Mouse (Mus musculus) erythroblast, embryonic 14.5 days (primary cell): Measurements from ENCODE around the gene Epb41. TPM values are rescaled to one million over a fixed set of nuclear protein-coding genes. Genes with fewer than 3 reads are reported as not detected.
A peak's percentile ranks its signal among the peaks of the same experiment; 100 is the strongest.

ENCODE experiments used
- H3K27me3 ChIP-seq: 2 replicates; pipeline ENCODE4 v1.6.1; 2012; ENCODE audit warnings: inconsistent platforms; ENCODE audit not compliant: control insufficient read depth
- H3K36me3 ChIP-seq: 2 replicates; pipeline ENCODE4 v1.6.1; 2012; ENCODE audit warnings: mild to moderate bottlenecking, inconsistent platforms; ENCODE audit not compliant: control insufficient read depth
- H3K4me1 ChIP-seq: 2 replicates; pipeline ENCODE4 v1.6.1; 2012; ENCODE audit warnings: inconsistent platforms; ENCODE audit not compliant: control insufficient read depth
- H3K4me3 ChIP-seq: replicated peaks from 2 replicates; pipeline ENCODE3; 2012; ENCODE audit warnings: moderate library complexity, mild to moderate bottlenecking, inconsistent platforms
- H3K9me3 ChIP-seq: 2 replicates; pipeline ENCODE4 v1.6.1; 2012; ENCODE audit warnings: low read length, inconsistent platforms, mixed read lengths; ENCODE audit not compliant: control insufficient read depth
- GATA1 ChIP-seq: IDR thresholded peaks from 2 replicates; pipeline ENCODE4 v1.6.1; 2012; ENCODE audit warnings: low read length, inconsistent platforms, mixed read lengths
- TAL1 ChIP-seq: IDR thresholded peaks from 3 replicates; pipeline ENCODE4 v1.6.1; 2012; ENCODE audit warnings: low read length, inconsistent platforms, mixed read lengths
- polyA plus RNA-seq: library from polyadenylated mRNA; stranded (reverse); fragments of >175 nt; gene quantifications from 2 replicates; pipeline ENCODE4 v1.2.3, GENCODE M21; 2012

The Epb41 gene
- polyA plus RNA-seq, 1 experiment = 120 TPM

DNA sequence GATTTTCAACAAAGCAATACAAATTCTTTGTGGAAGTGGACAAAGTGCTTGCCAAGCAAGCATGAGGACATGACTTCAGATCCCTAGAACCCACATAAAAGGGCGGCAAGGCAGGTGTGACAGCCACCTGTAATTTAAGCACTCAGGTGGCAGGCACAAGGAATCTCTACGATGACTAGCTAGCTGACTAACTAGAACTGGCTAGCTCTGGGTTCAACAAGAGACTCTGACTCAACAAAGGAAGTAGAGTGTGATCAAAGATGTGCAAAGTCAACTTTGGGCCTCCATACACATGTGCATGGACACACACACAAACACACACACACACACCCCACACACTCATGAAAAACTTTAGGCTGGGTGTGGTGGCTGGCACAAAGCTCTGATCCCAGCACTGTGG is 35.6 kb downstream of the Epb41 start:
- H3K36me3 ChIP-seq = peaks cover 98% of the 10 kb centered on the region
- TF ChIP-seq GATA1 = no peak
- no peak for TF ChIP-seq TAL1
- peak overlapping the region; percentile 10 for H3K4me3 ChIP-seq

DNA sequence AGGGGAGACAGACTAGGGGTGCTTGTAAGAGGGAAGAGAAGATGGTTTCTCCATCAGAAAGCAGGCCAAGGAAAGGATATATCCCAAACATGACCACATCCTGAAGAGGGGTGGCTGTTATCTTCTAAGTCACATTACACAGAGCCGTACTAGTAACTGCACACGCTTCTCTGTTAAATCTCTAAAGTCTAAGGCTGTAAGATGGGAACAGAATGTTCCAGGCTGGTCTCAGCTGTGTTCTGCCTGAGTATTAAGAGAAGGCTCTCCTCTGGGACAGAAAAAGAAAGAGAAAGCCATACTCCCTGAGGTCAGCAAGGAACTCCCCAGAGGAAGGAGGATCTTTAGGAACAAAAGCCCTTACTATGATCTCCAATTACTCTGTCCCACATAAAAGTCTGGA is 36.3 kb downstream of the Epb41 start:
- H3K4me1 ChIP-seq = peaks cover 94% of the 10 kb centered on the region
- TF ChIP-seq GATA1 = no peak
- H3K36me3 ChIP-seq = peaks cover 98% of the 10 kb centered on the region
- H3K9me3 ChIP-seq = no peaks in the 10 kb centered on the region
- H3K27me3 ChIP-seq = no peaks in the 10 kb centered on the region
- H3K4me3 ChIP-seq = no peak overlapping the region

More for the DNA sequence above, 35.6 kb downstream of the Epb41 start:
- Histone ChIP-seq H3K9me3 (no peaks in the 10 kb centered on the region), H3K27me3 (no peaks in the 10 kb centered on the region), H3K4me1 (peaks cover 94% of the 10 kb centered on the region)

DNA sequence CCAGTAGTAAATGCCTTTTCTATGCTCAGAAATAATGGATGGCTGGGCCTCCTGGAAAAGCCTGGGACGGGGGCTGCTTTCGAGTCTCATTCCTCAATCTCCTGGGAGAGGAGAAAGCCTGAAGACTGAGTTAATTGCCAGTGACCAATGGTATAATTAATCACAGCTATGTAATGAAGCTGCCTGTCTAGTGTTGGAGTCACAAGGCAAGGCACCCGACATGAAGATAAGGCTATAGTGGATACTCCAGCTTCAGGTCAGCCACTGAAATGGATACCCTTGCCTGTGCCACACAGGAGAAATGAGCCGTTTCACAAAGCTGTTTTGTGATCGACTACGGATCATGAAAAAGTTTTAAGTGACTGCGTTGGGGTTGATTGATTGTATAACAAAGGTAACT is 37.1 kb downstream of the Epb41 start:
- TF ChIP-seq GATA1 (no peak), TAL1 (no peak)
- H3K4me1 ChIP-seq = peaks cover 94% of the 10 kb centered on the region
- H3K9me3 ChIP-seq = no peaks in the 10 kb centered on the region
- no peak overlapping the region for H3K4me3 ChIP-seq
- H3K36me3 ChIP-seq = peaks cover 98% of the 10 kb centered on the region
- no peaks in the 10 kb centered on the region for H3K27me3 ChIP-seq

DNA sequence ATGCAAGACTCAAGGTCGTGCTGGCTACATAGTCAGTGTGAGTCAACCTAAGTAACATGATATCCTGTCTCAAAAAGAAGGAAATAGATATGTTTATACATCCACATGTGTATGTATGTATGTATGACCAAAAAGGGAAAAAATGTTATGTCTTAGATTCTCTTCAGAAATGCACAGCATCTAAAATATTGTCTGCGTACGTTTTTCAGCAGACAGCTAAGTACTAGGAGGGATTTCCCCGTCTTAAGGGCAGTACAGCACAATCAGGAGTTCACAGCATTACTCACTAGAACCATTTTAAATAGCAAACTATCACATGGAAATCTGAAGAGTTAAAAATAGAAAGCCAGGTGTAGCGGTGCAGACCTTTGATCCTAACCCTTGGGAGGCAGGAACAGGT is 38.0 kb downstream of the Epb41 start:
- H3K4me3 ChIP-seq = no peak overlapping the region
- no peaks in the 10 kb centered on the region for H3K9me3 ChIP-seq
- TF ChIP-seq GATA1 = no peak
- TF ChIP-seq TAL1 = no peak
- peaks cover 98% of the 10 kb centered on the region for H3K36me3 ChIP-seq
- peaks cover 93% of the 10 kb centered on the region for H3K4me1 ChIP-seq
- no peaks in the 10 kb centered on the region for H3K27me3 ChIP-seq

DNA sequence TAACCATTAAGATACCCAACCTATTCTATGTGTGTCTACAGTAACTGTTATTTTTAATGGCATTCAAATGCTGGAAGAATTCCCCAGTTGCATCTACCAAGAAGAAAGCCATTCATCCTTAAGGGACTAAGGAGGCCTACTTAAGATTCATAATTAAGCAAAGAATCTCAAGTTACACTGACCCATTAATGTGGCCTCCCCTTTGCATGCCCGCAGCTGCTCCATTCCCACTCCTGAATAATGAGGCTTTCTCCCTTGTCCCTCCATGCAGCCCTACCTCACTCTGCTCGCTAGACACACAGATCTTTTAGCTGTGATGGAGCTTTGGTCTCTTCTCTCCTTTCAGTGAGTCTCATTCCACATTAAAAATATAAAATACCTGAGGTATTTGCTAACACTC is 40.9 kb downstream of the Epb41 start:
- peaks cover 93% of the 10 kb centered on the region for H3K4me1 ChIP-seq
- no peak for TF ChIP-seq TAL1
- no peak for TF ChIP-seq GATA1
- H3K27me3 ChIP-seq = no peaks in the 10 kb centered on the region
- no peaks in the 10 kb centered on the region for H3K9me3 ChIP-seq
- peaks cover 99% of the 10 kb centered on the region for H3K36me3 ChIP-seq
- no peak overlapping the region for H3K4me3 ChIP-seq

DNA sequence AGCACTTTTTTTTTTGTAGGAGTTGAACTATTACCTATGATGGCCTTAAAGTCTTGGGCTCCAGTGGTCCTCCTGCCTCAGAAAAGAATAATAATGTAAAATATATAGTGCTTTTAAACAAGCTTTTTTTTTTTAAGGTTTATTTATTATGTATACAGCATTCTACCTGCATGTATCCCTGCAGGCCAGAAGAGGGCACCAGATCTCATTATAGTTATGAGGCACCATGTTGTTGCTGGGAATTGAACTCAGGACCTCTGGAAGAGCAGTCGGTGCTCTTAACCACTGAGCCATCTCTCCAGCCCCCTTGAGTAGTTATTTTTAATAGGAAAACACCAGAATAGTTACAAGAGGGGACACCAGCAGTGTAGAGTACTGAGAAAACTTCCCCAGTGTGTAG is 41.9 kb downstream of the Epb41 start:
- Histone ChIP-seq H3K4me1 (peaks cover 93% of the 10 kb centered on the region), H3K9me3 (no peaks in the 10 kb centered on the region), H3K4me3 (no peak overlapping the region), H3K27me3 (no peaks in the 10 kb centered on the region), H3K36me3 (peaks cover 99% of the 10 kb centered on the region)
- TF ChIP-seq GATA1 = no peak
- TF ChIP-seq TAL1 = no peak

DNA sequence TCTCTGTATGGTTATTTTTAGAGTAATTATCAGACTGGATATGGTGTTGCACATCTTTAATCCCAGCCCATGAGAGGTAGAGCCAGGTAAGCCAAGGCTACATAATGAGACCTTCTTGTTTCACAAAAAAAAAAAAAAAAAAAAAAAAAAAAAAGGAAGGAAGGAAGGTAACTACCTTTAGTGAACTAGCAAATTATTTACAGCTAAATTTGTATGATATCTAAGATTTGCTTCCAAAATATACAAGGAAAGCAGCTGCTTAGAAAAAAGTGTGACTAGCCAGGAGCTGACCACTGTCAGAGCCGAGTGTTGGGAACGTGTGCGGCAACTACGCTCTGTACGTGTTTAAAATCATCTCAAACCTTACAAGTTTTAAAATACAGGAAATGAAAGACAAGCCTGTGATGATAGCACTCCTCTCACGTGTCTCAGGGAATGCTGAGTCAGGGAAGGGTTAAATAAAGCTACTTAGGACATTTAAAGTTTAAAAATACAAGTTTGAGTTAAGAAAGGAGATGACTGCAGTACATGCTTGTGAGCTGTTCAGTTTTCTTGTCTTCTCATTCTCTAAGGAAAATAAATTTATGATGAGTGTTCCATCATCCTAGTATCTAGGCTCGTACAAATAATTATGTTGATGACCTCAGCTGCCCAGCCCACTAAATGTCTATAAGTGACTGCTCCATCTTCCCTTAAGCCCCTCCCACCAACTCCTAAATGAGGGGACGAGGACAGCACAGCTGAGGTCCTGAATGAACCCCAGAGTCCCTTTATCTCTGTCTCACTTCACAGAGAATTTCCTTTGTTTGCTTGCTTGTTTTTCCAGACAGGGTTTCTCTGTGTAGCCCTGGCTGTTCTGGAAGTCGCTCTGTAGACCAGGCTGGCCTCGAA is 45.0 kb downstream of the Epb41 start:
- peaks cover 92% of the 10 kb centered on the region for H3K4me1 ChIP-seq
- H3K36me3 ChIP-seq = peaks cover 89% of the 10 kb centered on the region
- TF ChIP-seq GATA1 (no peak), TAL1 (no peak)
- H3K27me3 ChIP-seq = no peaks in the 10 kb centered on the region
- no peaks in the 10 kb centered on the region for H3K9me3 ChIP-seq
- no peak overlapping the region for H3K4me3 ChIP-seq

DNA sequence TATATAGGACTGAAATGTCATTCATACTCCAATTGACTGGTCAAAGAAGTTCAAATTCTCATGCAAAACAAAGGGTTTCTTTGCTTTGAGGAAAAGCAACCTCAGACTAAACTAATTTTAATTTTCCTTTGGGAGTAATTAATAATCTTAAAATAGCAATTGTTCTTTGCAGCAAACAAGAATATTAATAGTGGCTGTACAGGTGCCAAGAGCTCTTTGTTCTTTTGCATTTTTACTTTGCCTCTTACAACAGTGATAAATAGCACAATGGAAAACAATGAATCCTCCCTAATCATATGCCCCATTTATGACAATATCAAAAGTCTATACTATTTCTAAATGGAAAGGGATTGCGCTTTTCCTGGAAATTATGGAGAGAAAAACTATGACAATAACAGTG is 47.3 kb downstream of the Epb41 start:
- H3K27me3 ChIP-seq = no peaks in the 10 kb centered on the region
- TF ChIP-seq GATA1 = no peak
- H3K4me3 ChIP-seq = no peak overlapping the region
- peaks cover 93% of the 10 kb centered on the region for H3K4me1 ChIP-seq
- peaks cover 90% of the 10 kb centered on the region for H3K36me3 ChIP-seq
- peaks cover 6% of the 10 kb centered on the region for H3K9me3 ChIP-seq

DNA sequence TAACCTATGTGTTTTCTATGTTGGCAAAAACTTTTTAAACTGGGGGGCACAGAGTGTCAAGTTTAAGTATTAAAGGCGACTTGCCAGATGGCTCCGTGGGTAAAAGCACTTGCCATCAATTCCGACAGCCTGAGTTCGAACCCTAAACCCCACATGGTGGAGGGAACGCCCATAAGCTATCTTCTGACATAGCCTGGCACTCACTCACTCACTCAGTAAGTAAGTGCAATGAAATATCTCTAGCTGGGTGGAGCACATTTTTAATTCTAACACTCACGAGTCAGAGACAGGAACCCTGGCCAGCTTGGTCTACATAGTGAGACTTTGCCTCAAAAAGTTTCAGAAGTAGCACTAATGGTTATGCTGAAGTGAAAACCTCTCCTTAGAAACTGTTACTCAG is 48.0 kb downstream of the Epb41 start:
- H3K4me1 ChIP-seq = peaks cover 94% of the 10 kb centered on the region
- H3K27me3 ChIP-seq = no peaks in the 10 kb centered on the region
- no peak for TF ChIP-seq TAL1
- peaks cover 9% of the 10 kb centered on the region for H3K9me3 ChIP-seq
- H3K4me3 ChIP-seq = peak overlapping the region; percentile 37
- peaks cover 90% of the 10 kb centered on the region for H3K36me3 ChIP-seq
